Mouse (Mus musculus): ENCODE measurements at regions not wholly inside any gene's neighbourhood (a gene's known extent, or its start where the extent isn't known, plus 50 kb on each side); places are given as distances from the start of the nearest gene placed in this dataset.

DNA sequence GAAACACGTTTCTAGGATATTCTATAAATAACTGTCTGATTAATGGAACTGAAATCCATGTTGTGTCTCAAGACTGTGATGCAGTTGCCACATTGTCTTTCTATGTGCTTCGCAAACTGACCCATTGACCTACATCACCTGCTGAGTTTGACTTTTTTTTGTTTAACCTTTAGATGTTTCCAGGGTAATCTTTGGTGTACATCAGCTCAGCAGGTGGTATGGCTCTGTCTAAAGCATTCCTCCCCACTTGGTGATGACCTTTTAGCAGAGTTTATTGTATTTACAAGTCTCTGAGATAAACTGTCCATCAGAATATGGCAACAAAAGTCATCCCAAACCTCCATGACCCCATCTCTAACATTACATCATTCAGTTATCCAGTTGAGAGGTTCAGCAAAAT lies 337.0 kb upstream of the 4930452B06Rik start:
- Histone ChIP-seq H3K27me3 (ENCODE audit: control insufficient read depth, insufficient read depth, low read length, poor library complexity, severe bottlenecking) (no peaks in the 10 kb centered on the region), H3K4me1 (ENCODE audit: control insufficient read depth, insufficient read depth, low read length) (no peaks in the 10 kb centered on the region), H3K9ac (ENCODE audit: low read depth, poor library complexity, severe bottlenecking) (no peak overlapping the region), H3K36me3 (ENCODE audit: control insufficient read depth, insufficient read depth, low read length, poor library complexity, severe bottlenecking) (no peaks in the 10 kb centered on the region), H3K9me3 (replicated peaks; ENCODE audit: control insufficient read depth, insufficient read depth, low read length, poor library complexity, severe bottlenecking) (no peaks in the 10 kb centered on the region), H3K27ac (ENCODE audit: insufficient read depth, low read length) (no peak overlapping the region), H3K4me3 (ENCODE audit: low read depth, low read length) (no peak overlapping the region)
- no peak for TF ChIP-seq CTCF (IDR thresholded peaks at IDR 0.05; ENCODE audit: low read depth, low read length)
- TF ChIP-seq EP300 (IDR thresholded peaks at IDR 0.05; ENCODE audit: insufficient read depth, low read depth, low read length) = no peak
- no peak for TF ChIP-seq POLR2A (IDR thresholded peaks at IDR 0.05; ENCODE audit: insufficient read depth, low read length)

DNA sequence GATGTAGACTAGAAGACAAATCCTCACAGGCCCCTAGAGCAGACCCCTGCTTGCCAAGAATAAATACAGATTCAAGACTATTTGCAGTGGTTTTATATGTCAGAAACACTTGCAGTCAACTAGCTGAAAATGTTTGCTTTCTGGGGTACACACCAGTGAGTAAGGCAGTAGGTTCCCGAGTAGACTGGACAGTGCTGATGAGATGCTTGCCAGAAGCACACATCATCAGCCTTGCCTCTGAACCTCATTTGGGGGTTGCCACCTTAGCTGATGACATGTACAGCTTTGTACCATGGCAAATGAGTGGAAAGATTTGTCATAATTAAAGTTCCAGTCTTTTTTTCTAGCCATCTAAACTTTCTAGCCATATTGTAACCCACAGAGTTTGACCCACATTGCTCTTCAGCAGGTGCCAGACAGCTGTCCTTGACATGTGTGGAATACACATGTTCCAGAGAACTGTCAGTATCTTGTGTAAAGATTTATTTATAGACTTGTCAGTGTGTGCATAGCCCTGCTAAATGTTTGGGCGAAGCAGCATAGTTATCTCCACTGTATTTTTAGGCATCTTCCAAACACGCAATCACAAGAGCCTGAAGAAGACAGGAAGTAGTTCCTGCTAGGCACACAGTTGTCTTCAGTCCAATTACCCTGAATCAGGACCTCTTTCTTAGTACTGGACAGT lies 334.5 kb upstream of the 4930452B06Rik start:
- Histone ChIP-seq H3K4me3 (ENCODE audit: low read depth, low read length) (no peak overlapping the region), H3K9me3 (replicated peaks; ENCODE audit: control insufficient read depth, insufficient read depth, low read length, poor library complexity, severe bottlenecking) (no peaks in the 10 kb centered on the region), H3K27ac (ENCODE audit: insufficient read depth, low read length) (no peak overlapping the region), H3K36me3 (ENCODE audit: control insufficient read depth, insufficient read depth, low read length, poor library complexity, severe bottlenecking) (no peaks in the 10 kb centered on the region), H3K27me3 (ENCODE audit: control insufficient read depth, insufficient read depth, low read length, poor library complexity, severe bottlenecking) (no peaks in the 10 kb centered on the region), H3K9ac (ENCODE audit: low read depth, poor library complexity, severe bottlenecking) (no peak overlapping the region), H3K4me1 (ENCODE audit: control insufficient read depth, insufficient read depth, low read length) (no peaks in the 10 kb centered on the region)
- TF ChIP-seq POLR2A (IDR thresholded peaks at IDR 0.05; ENCODE audit: insufficient read depth, low read length) = no peak
- no peak for TF ChIP-seq CTCF (IDR thresholded peaks at IDR 0.05; ENCODE audit: low read depth, low read length)
- no peak for TF ChIP-seq EP300 (IDR thresholded peaks at IDR 0.05; ENCODE audit: insufficient read depth, low read depth, low read length)

DNA sequence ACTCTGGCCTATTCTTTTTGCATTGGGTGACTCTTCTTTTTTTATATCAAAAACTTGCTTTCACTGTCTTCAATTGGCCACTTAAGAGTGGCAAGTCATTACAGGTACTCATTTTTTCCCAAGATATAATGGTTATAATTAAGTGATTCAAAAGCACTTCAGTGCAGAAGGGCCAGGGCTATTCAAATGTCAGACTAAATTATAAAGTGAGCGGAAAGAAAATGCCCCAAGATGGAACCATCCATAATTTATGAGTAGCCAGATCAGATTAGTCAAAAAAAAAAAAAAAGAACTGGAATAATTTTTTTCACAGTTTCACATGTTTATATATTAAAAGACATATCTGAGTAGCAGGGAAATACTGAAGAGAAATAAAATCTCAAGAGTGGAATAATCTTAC lies 333.8 kb upstream of the 4930452B06Rik start:
- no peaks in the 10 kb centered on the region for H3K36me3 ChIP-seq (ENCODE audit: control insufficient read depth, insufficient read depth, low read length, poor library complexity, severe bottlenecking)
- H3K9ac ChIP-seq (ENCODE audit: low read depth, poor library complexity, severe bottlenecking) = no peak overlapping the region

DNA sequence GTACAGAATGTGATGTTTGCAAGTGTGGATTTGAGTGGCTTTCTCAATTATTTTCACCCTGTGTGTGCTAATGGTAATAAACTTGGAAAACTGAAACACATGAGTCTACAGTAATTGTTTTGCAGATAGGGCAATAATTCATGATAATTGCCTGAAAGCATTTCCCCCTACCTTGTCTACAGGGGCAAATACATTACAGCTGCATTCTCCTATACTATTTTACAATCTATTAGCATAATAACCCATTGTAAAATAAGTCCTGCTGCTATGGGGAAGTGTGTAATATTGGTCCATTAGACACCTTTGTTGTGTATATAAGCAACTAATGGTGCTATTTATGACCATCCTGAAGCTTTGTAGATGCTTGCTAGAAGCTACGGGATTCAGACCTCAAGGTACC lies 327.4 kb upstream of the 4930452B06Rik start:
- Histone ChIP-seq H3K27ac (ENCODE audit: insufficient read depth, low read length) (no peak overlapping the region), H3K9ac (ENCODE audit: low read depth, poor library complexity, severe bottlenecking) (no peak overlapping the region), H3K36me3 (ENCODE audit: control insufficient read depth, insufficient read depth, low read length, poor library complexity, severe bottlenecking) (no peaks in the 10 kb centered on the region), H3K9me3 (replicated peaks; ENCODE audit: control insufficient read depth, insufficient read depth, low read length, poor library complexity, severe bottlenecking) (no peaks in the 10 kb centered on the region), H3K27me3 (ENCODE audit: control insufficient read depth, insufficient read depth, low read length, poor library complexity, severe bottlenecking) (no peaks in the 10 kb centered on the region), H3K4me1 (ENCODE audit: control insufficient read depth, insufficient read depth, low read length) (no peaks in the 10 kb centered on the region), H3K4me3 (ENCODE audit: low read depth, low read length) (no peak overlapping the region)
- TF ChIP-seq CTCF (IDR thresholded peaks at IDR 0.05; ENCODE audit: low read depth, low read length) (no peak), EP300 (IDR thresholded peaks at IDR 0.05; ENCODE audit: insufficient read depth, low read depth, low read length) (no peak), POLR2A (IDR thresholded peaks at IDR 0.05; ENCODE audit: insufficient read depth, low read length) (no peak)

More for the DNA sequence above, 333.8 kb upstream of the 4930452B06Rik start:
- Histone ChIP-seq H3K27me3 (ENCODE audit: control insufficient read depth, insufficient read depth, low read length, poor library complexity, severe bottlenecking) (no peaks in the 10 kb centered on the region), H3K4me3 (ENCODE audit: low read depth, low read length) (no peak overlapping the region), H3K4me1 (ENCODE audit: control insufficient read depth, insufficient read depth, low read length) (no peaks in the 10 kb centered on the region), H3K27ac (ENCODE audit: insufficient read depth, low read length) (no peak overlapping the region), H3K9me3 (replicated peaks; ENCODE audit: control insufficient read depth, insufficient read depth, low read length, poor library complexity, severe bottlenecking) (no peaks in the 10 kb centered on the region)
- TF ChIP-seq POLR2A (IDR thresholded peaks at IDR 0.05; ENCODE audit: insufficient read depth, low read length) (no peak), EP300 (IDR thresholded peaks at IDR 0.05; ENCODE audit: insufficient read depth, low read depth, low read length) (no peak), CTCF (IDR thresholded peaks at IDR 0.05; ENCODE audit: low read depth, low read length) (no peak)

DNA sequence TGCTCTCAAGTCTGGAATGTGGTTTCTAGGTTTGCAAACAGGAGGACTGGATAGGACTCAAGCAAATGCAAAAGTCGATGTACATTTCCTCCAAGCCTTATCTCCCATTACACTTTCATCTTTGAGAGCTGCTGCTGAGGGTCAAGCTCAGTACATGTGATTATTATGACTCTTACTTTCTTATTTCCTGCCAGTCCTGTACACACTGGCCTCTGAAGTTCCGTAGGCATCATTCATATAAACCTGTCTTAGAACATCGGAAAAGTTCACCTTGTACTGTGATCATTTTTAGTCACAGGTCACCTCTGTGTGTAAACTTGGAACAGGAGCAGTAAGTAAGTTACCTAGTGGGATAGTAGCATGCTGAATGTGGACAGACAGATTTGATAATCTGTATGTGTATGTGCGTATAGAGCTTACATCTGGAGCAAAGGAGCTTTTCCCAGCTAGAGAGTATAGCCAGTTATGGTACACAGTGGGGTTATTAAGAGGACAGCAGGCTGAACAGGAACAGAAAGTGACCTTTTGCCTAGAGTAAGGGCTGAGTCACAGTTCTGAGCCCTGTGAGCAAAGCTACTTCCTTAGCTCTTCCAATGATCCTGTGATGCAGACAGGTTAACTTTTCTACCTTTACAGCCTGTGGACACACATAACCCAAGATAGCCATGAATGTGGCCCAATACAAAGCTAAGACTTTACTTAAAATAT lies 319.2 kb upstream of the 4930452B06Rik start:
- no peaks in the 10 kb centered on the region for H3K9me3 ChIP-seq (replicated peaks; ENCODE audit: control insufficient read depth, insufficient read depth, low read length, poor library complexity, severe bottlenecking)
- H3K27me3 ChIP-seq (ENCODE audit: control insufficient read depth, insufficient read depth, low read length, poor library complexity, severe bottlenecking) = no peaks in the 10 kb centered on the region
- TF ChIP-seq POLR2A (IDR thresholded peaks at IDR 0.05; ENCODE audit: insufficient read depth, low read length) (no peak), EP300 (IDR thresholded peaks at IDR 0.05; ENCODE audit: insufficient read depth, low read depth, low read length) (no peak), CTCF (IDR thresholded peaks at IDR 0.05; ENCODE audit: low read depth, low read length) (no peak)
- no peak overlapping the region for H3K4me3 ChIP-seq (ENCODE audit: low read depth, low read length)
- H3K36me3 ChIP-seq (ENCODE audit: control insufficient read depth, insufficient read depth, low read length, poor library complexity, severe bottlenecking) = no peaks in the 10 kb centered on the region
- no peak overlapping the region for H3K9ac ChIP-seq (ENCODE audit: low read depth, poor library complexity, severe bottlenecking)
- H3K4me1 ChIP-seq (ENCODE audit: control insufficient read depth, insufficient read depth, low read length) = no peaks in the 10 kb centered on the region
- H3K27ac ChIP-seq (ENCODE audit: insufficient read depth, low read length) = no peak overlapping the region

DNA sequence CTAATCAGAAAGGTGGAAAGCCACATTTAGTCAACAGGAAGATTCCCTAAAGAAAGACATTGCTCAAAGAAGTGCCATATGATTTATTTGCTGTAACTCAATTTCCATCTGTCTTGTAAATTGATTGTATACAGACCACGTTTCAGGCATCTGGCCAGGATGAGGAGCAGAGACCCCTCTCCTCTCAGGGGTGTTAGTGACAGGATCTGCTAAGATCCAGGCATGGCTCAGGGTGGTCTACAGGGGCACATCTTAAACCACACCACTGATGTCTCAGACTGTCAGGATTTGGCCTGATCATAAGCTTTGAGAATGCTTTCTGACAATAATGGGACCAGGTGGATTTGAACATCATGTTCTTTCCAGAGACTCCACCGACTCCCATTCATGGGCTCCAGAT lies 295.5 kb upstream of the 4930452B06Rik start:
- H3K36me3 ChIP-seq (ENCODE audit: control insufficient read depth, insufficient read depth, low read length, poor library complexity, severe bottlenecking) = no peaks in the 10 kb centered on the region
- H3K4me3 ChIP-seq (ENCODE audit: low read depth, low read length) = no peak overlapping the region
- no peaks in the 10 kb centered on the region for H3K27me3 ChIP-seq (ENCODE audit: control insufficient read depth, insufficient read depth, low read length, poor library complexity, severe bottlenecking)
- TF ChIP-seq POLR2A (IDR thresholded peaks at IDR 0.05; ENCODE audit: insufficient read depth, low read length) (no peak), EP300 (IDR thresholded peaks at IDR 0.05; ENCODE audit: insufficient read depth, low read depth, low read length) (no peak), CTCF (IDR thresholded peaks at IDR 0.05; ENCODE audit: low read depth, low read length) (no peak)
- H3K9me3 ChIP-seq (replicated peaks; ENCODE audit: control insufficient read depth, insufficient read depth, low read length, poor library complexity, severe bottlenecking) = no peaks in the 10 kb centered on the region
- H3K9ac ChIP-seq (ENCODE audit: low read depth, poor library complexity, severe bottlenecking) = no peak overlapping the region
- no peaks in the 10 kb centered on the region for H3K4me1 ChIP-seq (ENCODE audit: control insufficient read depth, insufficient read depth, low read length)
- no peak overlapping the region for H3K27ac ChIP-seq (ENCODE audit: insufficient read depth, low read length)

All from ES-Bruce4 (cell line).